Mouse (Mus musculus): ENCODE data around the gene Col4a6.

DNA sequence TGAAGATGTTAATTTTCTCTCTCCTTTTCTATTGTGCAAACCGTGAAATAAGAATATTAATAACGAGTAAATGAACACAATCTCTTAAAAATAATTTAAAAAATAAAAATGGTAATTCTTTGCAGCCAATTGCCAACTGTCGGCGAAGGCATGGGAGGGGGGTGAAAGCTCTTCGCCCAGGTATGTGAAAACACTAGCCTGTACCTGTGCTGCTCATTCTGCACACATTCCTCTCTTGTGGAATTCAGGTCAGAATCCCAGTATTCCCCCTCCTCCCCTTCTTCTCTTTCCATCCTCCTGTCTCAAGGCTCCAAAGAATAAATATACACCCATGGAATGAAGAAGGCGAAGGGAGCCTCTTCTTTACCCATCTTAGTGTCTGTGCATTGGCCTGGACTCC lies 37.1 kb downstream of the Col4a6 start:
- TF ChIP-seq CTCF (IDR thresholded peaks at IDR 0.05; ENCODE audit: extremely low read depth, insufficient read depth, low read length): no peak
- TF ChIP-seq POLR2A (IDR thresholded peaks at IDR 0.05; ENCODE audit: extremely low read depth, insufficient read depth, low read length): no peak
